Mouse (Mus musculus) midbrain, postnatal 0 days (tissue): ENCODE data around the gene Purb. TPM values are rescaled to one million over a fixed set of nuclear protein-coding genes. Genes with fewer than 3 reads are reported as not detected.

Source experiments
- ATAC-seq: fragments of 200-750 bp; cut with Nextera tagmentation; 2 replicates; pipeline ENCODE4 v1.8.0; 2017; ENCODE audit warnings: moderate number of reproducible peaks, mild to moderate bottlenecking, moderate TSS enrichment, moderate library complexity; ENCODE audit not compliant: low FRiP score
- DNase-seq: peaks from one replicate; pipeline ENCODE4 v3.0.0-alpha.2; 2015; ENCODE audit warnings: low spot score
- H3K27ac ChIP-seq: fragments of 300-500 bp; sonication (generic); 2 replicates; pipeline ENCODE4 v1.5.1; 2014; ENCODE audit warnings: low read depth, mild to moderate bottlenecking, low read length, mixed read lengths
- H3K27me3 ChIP-seq: fragments of 300-500 bp; sonication (generic); 2 replicates; pipeline ENCODE4 v1.6.1; 2014; ENCODE audit warnings: low read length, control low read depth, mixed read lengths; ENCODE audit not compliant: insufficient read depth
- H3K36me3 ChIP-seq: fragments of 300-500 bp; sonication (generic); 2 replicates; pipeline ENCODE4 v1.6.1; 2014; ENCODE audit warnings: low read length, control low read depth, mixed read lengths; ENCODE audit not compliant: insufficient read depth
- H3K4me1 ChIP-seq: fragments of 300-500 bp; sonication (generic); 2 replicates; pipeline ENCODE4 v1.6.1; 2014; ENCODE audit warnings: mild to moderate bottlenecking, control low read depth, antibody characterized with exemption, low read length, mixed read lengths; ENCODE audit not compliant: insufficient read depth
- H3K4me2 ChIP-seq: fragments of 300-500 bp; sonication (generic); 2 replicates; pipeline ENCODE4 v1.6.1; 2014; ENCODE audit warnings: low read depth, mild to moderate bottlenecking, low read length, mixed read lengths; ENCODE audit not compliant: poor library complexity, severe bottlenecking
- H3K4me3 ChIP-seq: fragments of 300-500 bp; sonication (generic); 2 replicates; pipeline ENCODE4 v1.5.1; 2014; ENCODE audit warnings: low read depth, mild to moderate bottlenecking, low read length, moderate library complexity
- H3K9ac ChIP-seq: fragments of 300-500 bp; sonication (generic); replicated peaks from 2 replicates; pipeline ENCODE4 v1.6.1; 2014; ENCODE audit warnings: mild to moderate bottlenecking, low read length, moderate library complexity, mixed read lengths; ENCODE audit not compliant: poor library complexity, severe bottlenecking
- H3K9me3 ChIP-seq: fragments of 300-500 bp; sonication (generic); 2 replicates; pipeline ENCODE4 v1.6.1; 2016; ENCODE audit warnings: low read length, control low read depth
- CTCF ChIP-seq: IDR thresholded peaks from 2 replicates; pipeline ENCODE4 v1.5.1; 2016; ENCODE audit warnings: antibody characterized with exemption, mild to moderate bottlenecking
- WGBS: fragments of 180-500 bp; shearing (Covaris S2); extraction: QIAGEN DNeasy Blood & Tissue Kit; methylation state at CpG from one replicate; pipeline ENCODE4 v1.1.7; 2014; 5-methylcytosine and 5-hydroxymethylcytosine counted together
- polyA plus RNA-seq: library from polyadenylated mRNA; unstranded; fragments of >200 nt; fragmentation: Nextera tagmentation; extraction: Ambion mirVana; gene quantifications from 2 replicates; pipeline ENCODE4 v1.2.1, GENCODE M21; 2015
- total RNA-seq: library from RNA; depleted of rRNA; stranded (reverse); fragments of >200 nt; gene quantifications from 2 replicates; pipeline ENCODE4 v1.2.3, GENCODE M21; 2014

The Purb gene
- total and polyA plus RNA-seq, 2 experiments from 2014 or later: 14.2 to 38.0 TPM

DNA sequence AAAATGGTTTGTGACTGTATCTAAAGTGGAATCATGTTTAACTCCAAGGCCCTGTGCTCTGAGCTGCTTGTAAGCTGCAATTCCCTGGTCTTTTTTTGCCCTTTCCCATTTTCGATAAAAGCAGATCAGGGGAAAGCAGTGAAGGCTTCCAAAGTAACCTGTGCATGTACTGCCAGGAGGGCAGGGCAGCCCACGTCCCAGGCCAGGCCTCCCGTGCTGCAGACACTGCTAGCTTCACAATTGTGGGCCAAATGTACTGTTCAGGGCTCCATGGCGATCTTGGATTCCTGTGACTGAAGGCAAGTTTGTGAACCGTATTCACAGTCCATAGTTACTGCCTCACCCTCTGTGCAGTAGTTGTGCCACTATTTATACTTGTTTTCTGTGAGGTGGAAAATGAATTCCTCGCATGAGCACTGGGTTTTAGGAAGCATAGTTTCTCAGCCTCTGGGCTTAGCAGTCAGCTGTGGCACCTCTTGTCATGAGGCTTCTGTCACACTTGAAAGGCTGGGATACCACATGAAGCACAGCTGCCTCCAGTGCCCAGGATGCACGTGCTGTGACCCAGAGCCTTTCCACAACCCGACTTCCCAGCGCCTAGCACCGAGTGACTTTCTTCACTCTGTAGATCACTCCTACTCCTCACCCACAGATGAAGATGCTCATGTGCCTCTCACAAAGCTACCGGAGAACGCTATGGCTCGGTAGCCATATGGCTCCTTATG lies 5.1 kb upstream of the Purb start:
- Histone ChIP-seq H3K4me1 (no peaks in the 10 kb centered on the region), H3K4me2 (no peak overlapping the region), H3K27ac (no peak overlapping the region), H3K9me3 (no peaks in the 10 kb centered on the region), H3K27me3 (no peaks in the 10 kb centered on the region), H3K36me3 (no peaks in the 10 kb centered on the region), H3K4me3 (no peak overlapping the region), H3K9ac (no peak overlapping the region)
- DNase-seq (no peak), ATAC-seq (no peak)
- no peak for TF ChIP-seq CTCF
- 80% methylated on average over 13 of the region's 13 CpGs for WGBS

DNA sequence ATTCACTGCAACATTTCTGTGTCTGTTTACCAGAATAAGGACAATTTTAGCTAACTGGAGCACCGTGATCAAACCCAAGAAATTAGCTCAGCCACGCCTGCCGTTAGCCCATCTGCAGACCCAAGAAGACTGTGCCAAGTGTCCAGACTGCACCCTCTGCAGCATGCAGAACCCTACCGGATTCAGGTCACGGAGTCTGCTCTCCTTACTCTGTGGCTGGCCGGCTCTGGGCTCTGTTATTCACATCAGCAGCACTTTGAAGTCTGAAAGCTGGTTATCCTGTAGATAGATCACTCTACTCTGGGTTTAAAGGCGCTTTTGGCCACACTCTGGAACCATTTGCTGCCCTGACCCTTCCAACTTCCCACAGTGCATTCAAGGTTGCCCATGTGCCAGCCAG lies 4.5 kb upstream of the Purb start:
- Histone ChIP-seq H3K27me3 (no peaks in the 10 kb centered on the region), H3K9ac (no peak overlapping the region), H3K27ac (no peak overlapping the region), H3K36me3 (no peaks in the 10 kb centered on the region), H3K4me3 (no peak overlapping the region), H3K4me1 (no peaks in the 10 kb centered on the region), H3K9me3 (no peaks in the 10 kb centered on the region), H3K4me2 (no peak overlapping the region)
- 69% methylated on average over 7 of the region's 7 CpGs for WGBS
- ATAC-seq (no peak), DNase-seq (peak; percentile 51)
- TF ChIP-seq CTCF: no peak

GRCm38 (mm10) chr11:6479231-6479630 lies 3.5 kb upstream of the Purb start:
- H3K4me3 ChIP-seq: no peak overlapping the region
- DNase-seq (no peak), ATAC-seq (no peak)
- H3K27ac ChIP-seq: no peak overlapping the region
- no peak overlapping the region for H3K9ac ChIP-seq
- WGBS: 84% methylated on average over 2 of the region's 2 CpGs
- no peak overlapping the region for H3K4me2 ChIP-seq
- TF ChIP-seq CTCF: no peak
- H3K27me3 ChIP-seq: no peaks in the 10 kb centered on the region
- H3K36me3 ChIP-seq: no peaks in the 10 kb centered on the region
- H3K9me3 ChIP-seq: no peaks in the 10 kb centered on the region
- H3K4me1 ChIP-seq: no peaks in the 10 kb centered on the region

GRCm38 (mm10) chr11:6477350-6477749 lies 1.6 kb upstream of the Purb start:
- H3K36me3 ChIP-seq: no peaks in the 10 kb centered on the region
- no peak for DNase-seq
- H3K4me2 ChIP-seq: no peak overlapping the region
- H3K9me3 ChIP-seq: no peaks in the 10 kb centered on the region
- no peak overlapping the region for H3K27ac ChIP-seq
- no peak overlapping the region for H3K4me3 ChIP-seq
- H3K4me1 ChIP-seq: peaks cover 4% of the 10 kb centered on the region; the same call in 1 of the 2 replicates
- WGBS: 97% methylated on average over 1 of the region's 1 CpGs
- H3K27me3 ChIP-seq: no peaks in the 10 kb centered on the region
- no peak for ATAC-seq
- H3K9ac ChIP-seq: no peak overlapping the region
- TF ChIP-seq CTCF: no peak

GRCm38 (mm10) chr11:6476876-6477275 lies 1.2 kb upstream of the Purb start:
- Histone ChIP-seq H3K9me3 (no peaks in the 10 kb centered on the region), H3K4me3 (no peak overlapping the region), H3K4me2 (no peak overlapping the region), H3K4me1 (peaks cover 4% of the 10 kb centered on the region; the same call in 1 of the 2 replicates), H3K9ac (no peak overlapping the region), H3K36me3 (no peaks in the 10 kb centered on the region), H3K27me3 (no peaks in the 10 kb centered on the region), H3K27ac (no peak overlapping the region)
- no peak for TF ChIP-seq CTCF
- DNase-seq: no peak
- 73% methylated on average over 6 of the region's 6 CpGs for WGBS
- no peak for ATAC-seq

- H3K9me3 ChIP-seq: no peaks in the 10 kb centered on the region
- peak; percentile 14; the same call in 1 of the 2 replicates for TF ChIP-seq CTCF
- H3K4me2 ChIP-seq: peak overlapping the region; percentile 84
- H3K4me1 ChIP-seq: peaks cover 9% of the 10 kb centered on the region
- ATAC-seq (peak; percentile 44), DNase-seq (peak; percentile 36)
- peak overlapping the region; percentile 99 for H3K27ac ChIP-seq
- under 1% methylated on average over 107 of the region's 109 CpGs for WGBS
- peak overlapping the region; percentile 68 for H3K4me3 ChIP-seq
- H3K27me3 ChIP-seq: no peaks in the 10 kb centered on the region
- no peaks in the 10 kb centered on the region for H3K36me3 ChIP-seq
- peak overlapping the region; percentile 92 for H3K9ac ChIP-seq
These were observed 614 bp downstream of the Purb start for GRCm38 (mm10) chr11:6474874-6475731.
